Mouse (Mus musculus): Measurements from ENCODE around the gene Hnrnph1.

Gene Hnrnph1

DNA sequence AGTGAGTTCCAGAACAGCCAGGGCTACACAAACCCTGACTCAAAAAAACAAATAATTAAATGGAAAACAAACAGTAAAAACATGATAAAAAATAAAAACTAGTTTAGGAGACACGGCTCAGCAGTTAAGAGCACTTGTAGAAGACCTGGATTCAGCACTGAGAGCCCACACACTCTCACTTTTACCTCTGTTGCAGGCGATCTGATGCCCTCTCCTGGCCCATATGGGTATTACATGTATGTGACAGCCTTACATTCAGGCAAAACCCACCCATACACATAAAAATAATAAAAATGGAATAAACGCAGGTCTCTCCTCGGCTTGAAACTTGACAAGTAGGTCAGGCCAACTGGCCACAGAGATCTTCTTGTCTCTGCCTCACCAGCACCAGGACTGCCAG, 12.2 kb upstream of the Hnrnph1 start:
- CTCF ChIA-PET, result interaction anchor here in 2 of 4 experiments (0.6 to 1.7 kb wide), 5 partner anchors 10 to 405 kb away, joined by 3 to 4 read pairs (median 3); partner anchors contain the start of gene Cby3 (in 1 of the 2)
- POLR2A ChIA-PET, result interaction anchor here in 3 of 4 experiments (0.6 to 7.1 kb wide), 6 partner anchors 12 to 95 kb away, joined by 3 to 71 read pairs (median 6); partner anchors contain the start of genes Hnrnph1 (in 3 of the 3) and Maml1 (in 1 of the 3)

- ChIA-PET POLR2A (interaction anchor here in 3 of 4 experiments (0.6 to 2.2 kb wide), 4 partner anchors 11 to 251 kb away, joined by 4 to 7 read pairs (median 5); partner anchors contain the start of genes Hnrnph1 (in 1 of the 3), Mgat4b (in 1 of the 3) and Sqstm1 (in 1 of the 3)), CTCF (interaction anchor here (0.5 to 1.7 kb wide), 5 partner anchors 12 to 404 kb away, joined by 3 to 5 read pairs (median 3); no protein-coding TSS in a partner anchor)
These were observed 11.5 kb upstream of the Hnrnph1 start for GRCm38 (mm10) chr11:50365322-50365721.

GRCm38 (mm10) chr11:50367531-50367930, 9.3 kb upstream of the Hnrnph1 start:
- POLR2A ChIA-PET, result interaction anchor here in 3 of 4 experiments (0.6 to 2.5 kb wide), 7 partner anchors 10 to 1513 kb away, joined by 3 to 27 read pairs (median 9); partner anchors contain the start of gene Hnrnph1 (in 2 of the 3)
- CTCF ChIA-PET, result no interaction called here

DNA sequence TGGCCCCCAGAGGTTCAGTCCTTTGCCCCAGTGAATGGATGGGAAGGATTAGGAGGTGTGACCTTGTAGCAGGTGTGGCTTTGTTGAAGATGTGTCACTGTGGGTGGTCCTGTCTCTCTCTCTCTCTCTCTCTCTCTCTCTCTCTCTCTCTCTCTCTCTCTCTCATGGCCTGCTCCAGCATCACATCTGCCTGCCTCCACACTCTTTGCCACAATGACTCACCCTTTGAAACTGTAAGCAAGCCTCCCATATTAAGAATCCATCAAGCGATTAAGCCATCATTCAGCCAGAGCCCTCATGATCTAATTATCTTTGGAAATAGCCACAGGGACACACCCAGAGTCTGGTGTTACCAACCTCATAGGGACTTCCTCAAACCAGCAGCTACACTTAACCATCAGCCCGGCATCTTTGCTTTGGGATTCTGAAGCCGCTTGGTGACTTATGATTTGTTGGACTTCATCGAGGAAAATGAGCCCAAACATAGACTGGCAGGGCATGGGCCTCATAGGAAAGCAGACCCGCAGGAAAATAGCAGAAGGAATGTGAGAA, 7.4 kb upstream of the Hnrnph1 start:
- CTCF ChIA-PET, result interaction anchor here in 1 of 4 experiments (1.0 kb wide), 1 partner anchor 10 kb away, joined by 3 read pairs; no protein-coding TSS in a partner anchor
- POLR2A ChIA-PET, result interaction anchor here in 3 of 4 experiments (0.7 to 3.2 kb wide), 17 partner anchors 8 to 156 kb away, joined by 3 to 27 read pairs (median 6); partner anchors contain the start of genes Hnrnph1 (in 2 of the 3) and Maml1 (in 1 of the 3)

DNA sequence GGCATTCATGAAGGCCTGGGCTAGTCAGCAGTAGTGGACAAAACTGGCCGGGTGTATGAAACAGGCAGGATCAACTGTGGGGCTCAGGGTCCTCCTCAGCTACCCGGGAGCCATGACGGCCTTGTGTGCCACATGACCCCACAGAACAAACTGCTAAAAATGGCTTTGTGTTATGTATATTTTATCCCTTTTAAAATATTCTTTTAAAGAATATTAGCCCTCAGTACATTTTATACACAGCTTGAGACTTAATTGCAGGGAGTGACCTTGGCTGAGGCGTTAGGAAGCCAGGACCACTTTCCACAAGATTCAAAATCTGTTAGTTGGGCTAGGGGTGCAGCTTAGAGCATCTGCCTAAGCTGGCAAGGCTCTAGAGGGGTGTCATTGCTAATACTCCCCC, 5.8 kb upstream of the Hnrnph1 start:
- POLR2A ChIA-PET, result interaction anchor here (0.5 to 5.4 kb wide), 67 partner anchors 8 to 650 kb away, joined by 3 to 48 read pairs (median 4); partner anchors contain the start of genes Maml1 (in 3 of the 4), Mgat4b (in 2 of the 4), Sqstm1 (in 2 of the 4) and Canx (in 1 of the 4)
- CTCF ChIA-PET, result interaction anchor here (0.6 to 2.4 kb wide), 40 partner anchors 10 to 1353 kb away, joined by 3 to 15 read pairs (median 4); partner anchors contain the start of genes Ltc4s (in 1 of the 4), Maml1 (in 1 of the 4) and Phykpl (in 1 of the 4)

DNA sequence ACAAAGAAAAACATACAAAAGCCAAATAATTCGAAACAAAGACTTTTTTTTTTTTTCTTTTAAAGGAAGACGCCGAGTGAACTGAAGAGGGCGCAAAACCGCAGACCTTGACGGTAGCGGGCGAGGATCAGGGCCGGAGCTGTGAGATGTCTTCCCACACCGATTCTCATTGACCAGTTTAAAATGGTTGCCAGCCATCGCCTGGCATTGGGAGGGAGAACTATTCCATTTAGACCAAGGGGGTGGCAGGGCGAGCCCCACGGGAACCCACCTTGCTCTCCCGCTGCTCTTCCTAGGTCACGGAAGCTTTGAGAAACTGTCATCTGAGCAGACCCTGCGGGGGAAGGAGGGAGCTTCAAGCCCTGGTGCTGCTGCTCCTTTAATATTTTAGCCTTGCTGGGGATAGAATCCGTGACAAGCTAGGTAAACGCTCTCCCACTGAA, 5.4 kb upstream of the Hnrnph1 start:
- CTCF ChIA-PET, result interaction anchor here (0.6 to 2.4 kb wide), 41 partner anchors 11 to 1352 kb away, joined by 3 to 15 read pairs (median 4); partner anchors contain the start of genes Ltc4s (in 1 of the 4) and Maml1 (in 1 of the 4)
- POLR2A ChIA-PET, result interaction anchor here (0.6 to 5.4 kb wide), 68 partner anchors 9 to 1632 kb away, joined by 3 to 48 read pairs (median 4); partner anchors contain the start of genes Maml1 (in 3 of the 4), Mgat4b (in 2 of the 4), Sqstm1 (in 2 of the 4) and Canx (in 1 of the 4)

DNA sequence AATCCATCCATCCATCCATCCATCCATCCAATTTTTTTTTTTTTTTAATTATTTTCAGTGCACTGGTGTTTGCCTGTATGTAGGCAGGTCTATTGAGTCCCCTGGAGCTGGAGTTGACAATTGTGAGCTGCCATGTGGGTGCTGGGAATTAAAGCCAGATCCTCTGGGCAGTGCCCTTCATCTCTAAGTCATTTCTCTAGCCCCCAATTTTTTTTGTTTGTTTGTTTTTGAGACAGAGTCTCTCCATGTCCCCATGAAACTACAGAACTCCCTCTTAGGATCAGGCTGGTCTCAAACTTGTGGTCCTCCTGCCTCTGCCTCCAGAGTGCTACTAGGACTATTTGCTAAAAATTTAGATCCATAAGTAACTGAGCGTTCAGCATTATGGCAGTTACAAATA, 4.9 kb upstream of the Hnrnph1 start:
- POLR2A ChIA-PET, result interaction anchor here (0.6 to 5.4 kb wide), 62 partner anchors 8 to 1631 kb away, joined by 3 to 48 read pairs (median 5); partner anchors contain the start of genes Maml1 (in 2 of the 4), Mgat4b (in 2 of the 4), Sqstm1 (in 2 of the 4) and Mrnip (in 1 of the 4)
- CTCF ChIA-PET, result interaction anchor here (0.6 to 2.4 kb wide), 35 partner anchors 11 to 1352 kb away, joined by 3 to 15 read pairs (median 4); partner anchors contain the start of genes Ltc4s (in 1 of the 4) and Maml1 (in 1 of the 4)

DNA sequence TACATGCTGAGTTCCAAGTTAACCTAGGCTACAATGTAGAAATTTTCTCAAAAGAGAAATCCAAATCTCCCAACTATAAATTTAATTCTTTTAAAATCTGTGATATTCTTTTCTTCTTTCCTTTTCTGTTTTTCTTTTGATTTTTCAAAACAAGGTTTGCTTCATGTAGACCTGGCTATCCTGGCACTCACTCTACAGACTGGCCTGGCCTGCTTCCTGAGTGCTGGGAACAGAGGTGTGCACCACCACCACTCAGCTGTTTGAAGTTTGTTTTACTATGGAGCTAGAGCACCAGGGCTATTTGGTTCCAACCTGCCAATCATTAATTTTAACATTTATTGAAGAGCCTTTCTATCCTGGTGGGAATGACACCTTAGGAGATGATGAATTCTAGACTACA, 3.7 kb upstream of the Hnrnph1 start:
- ChIA-PET CTCF (interaction anchor here in 1 of 4 experiments (0.5 kb wide), 1 partner anchor 113 kb away, joined by 3 read pairs; no protein-coding TSS in a partner anchor), POLR2A (interaction anchor here in 3 of 4 experiments (0.6 to 5.4 kb wide), 12 partner anchors 9 to 1907 kb away, joined by 3 to 48 read pairs (median 6); no protein-coding TSS in a partner anchor)

DNA sequence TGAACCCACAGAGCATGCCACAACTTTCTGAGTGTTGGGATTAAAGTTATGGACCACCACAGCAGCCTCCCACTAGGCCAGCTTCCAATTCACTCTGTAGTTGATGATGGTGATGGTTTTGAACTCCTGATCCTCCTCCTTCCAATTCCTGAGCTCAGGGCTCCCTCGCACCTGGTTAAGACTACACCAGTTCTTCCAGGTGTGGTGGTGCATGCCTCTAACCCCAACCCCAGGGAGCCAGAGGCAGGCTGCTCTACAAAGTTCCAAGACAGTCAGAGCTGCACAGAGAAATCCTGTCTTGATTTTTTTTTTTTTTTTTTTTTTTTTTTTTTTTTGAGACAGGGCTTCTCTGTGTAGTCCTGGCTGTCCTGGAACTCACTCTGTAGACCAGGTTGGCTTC, 3.2 kb upstream of the Hnrnph1 start:
- CTCF ChIA-PET, result no interaction called here
- POLR2A ChIA-PET, result interaction anchor here in 2 of 4 experiments (0.6 to 5.4 kb wide), 8 partner anchors 8 to 107 kb away, joined by 3 to 48 read pairs (median 4); partner anchors contain the start of gene Canx (in 1 of the 2)

DNA sequence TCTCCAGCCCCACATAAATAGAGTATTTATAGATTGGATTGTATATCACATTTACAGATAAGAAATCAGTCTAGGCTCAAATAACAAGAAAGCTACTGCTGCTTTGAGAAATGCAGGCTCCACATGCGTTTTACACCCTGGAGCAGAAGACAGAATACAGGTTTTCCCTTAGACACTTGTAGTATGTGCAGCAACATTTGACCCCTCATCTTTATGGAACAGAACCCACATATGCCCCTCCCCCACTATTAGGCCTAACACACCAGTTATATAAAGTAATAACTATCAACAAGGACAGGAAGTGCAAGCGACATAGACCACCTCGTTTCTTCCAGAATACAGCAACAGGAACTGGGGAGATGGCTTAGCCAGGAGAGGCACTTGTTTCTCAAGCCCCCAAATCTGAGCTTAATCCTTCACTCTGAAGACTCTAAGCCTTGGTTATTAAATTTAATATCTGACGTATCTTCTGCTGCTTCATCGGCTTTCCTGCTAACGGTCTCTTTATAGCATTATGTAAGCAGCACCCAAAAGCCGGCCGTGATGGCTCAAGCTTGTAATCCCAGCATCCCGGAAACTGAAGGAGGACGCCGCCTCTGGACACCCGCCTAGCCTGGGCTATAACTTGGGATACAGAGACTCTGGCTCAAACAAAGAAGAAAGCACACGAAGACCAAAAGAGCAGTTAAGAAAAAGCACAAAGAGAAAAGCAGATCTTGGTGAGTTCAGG, 2.3 kb upstream of the Hnrnph1 start:
- CTCF ChIA-PET, result no interaction called here
- POLR2A ChIA-PET, result interaction anchor here in 2 of 4 experiments (0.7 to 5.4 kb wide), 10 partner anchors 8 to 199 kb away, joined by 3 to 48 read pairs (median 4); partner anchors contain the start of genes Canx (in 1 of the 2) and Mrnip (in 1 of the 2)

- POLR2A ChIA-PET, result interaction anchor here in 2 of 4 experiments (0.9 to 3.9 kb wide), 12 partner anchors 13 to 200 kb away, joined by 4 to 84 read pairs (median 27); partner anchors contain the start of genes Mgat4b (in 2 of the 2), Sqstm1 (in 2 of the 2), Maml1 (in 1 of the 2) and Mrnip (in 1 of the 2)
- CTCF ChIA-PET, result no interaction called here
These were observed 1.4 kb upstream of the Hnrnph1 start for GRCm38 (mm10) chr11:50375421-50375820.

DNA sequence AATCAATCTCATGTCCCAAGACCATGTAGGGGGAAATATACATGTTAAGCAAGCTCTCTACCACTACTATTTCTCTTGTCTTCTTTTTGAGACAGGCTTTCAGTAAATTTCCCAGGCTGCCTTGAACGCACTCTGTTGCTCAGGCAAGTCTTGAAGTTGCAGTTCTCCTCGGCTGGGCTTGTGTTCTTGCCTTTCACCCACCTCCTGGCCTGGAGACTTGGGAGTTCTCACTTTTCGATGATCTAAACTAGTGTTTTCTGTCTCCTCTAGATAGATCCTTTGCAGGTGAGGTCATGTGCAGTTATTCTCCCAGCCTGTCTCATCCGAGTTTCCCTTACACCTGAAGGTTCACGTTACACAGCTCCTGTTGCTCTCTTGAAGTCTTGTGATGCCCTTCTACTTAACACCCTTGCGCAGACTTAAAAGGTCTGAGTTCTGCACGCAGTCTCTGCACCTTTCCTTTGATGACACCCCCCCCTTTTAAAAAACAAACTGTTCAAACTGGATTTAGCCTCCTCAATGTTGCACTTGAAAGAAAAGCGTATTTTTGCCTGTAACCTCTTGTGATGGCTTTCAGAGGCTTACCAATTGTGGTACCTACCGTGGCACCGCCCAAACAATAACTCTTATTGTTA, 517 bp upstream of the Hnrnph1 start:
- CTCF ChIA-PET, result interaction anchor here in 2 of 4 experiments (1.3 to 1.4 kb wide), 2 partner anchors 16 to 215 kb away, joined by 4 to 7 read pairs; no protein-coding TSS in a partner anchor

GRCm38 (mm10) chr11:50377892-50378684, 1.3 kb downstream of the Hnrnph1 start:
- POLR2A ChIA-PET, result interaction anchor here (0.6 to 8.9 kb wide), 203 partner anchors 7 to 1606 kb away, joined by 3 to 244 read pairs (median 5); partner anchors contain the start of genes Maml1 (in 4 of the 4), Rufy1 (in 4 of the 4), Canx (in 3 of the 4) and Mgat4b (in 3 of the 4)
- CTCF ChIA-PET, result interaction anchor here (0.6 to 1.4 kb wide), 22 partner anchors 9 to 1503 kb away, joined by 3 to 10 read pairs (median 4); partner anchors contain the start of gene Cby3 (in 1 of the 4)

More for the DNA sequence above, 517 bp upstream of the Hnrnph1 start:
- POLR2A ChIA-PET, result interaction anchor here (0.7 to 8.9 kb wide), 64 partner anchors 7 to 577 kb away, joined by 3 to 244 read pairs (median 10); partner anchors contain the start of genes Canx (in 3 of the 4), Mrnip (in 3 of the 4), Cby3 (in 2 of the 4) and Maml1 (in 2 of the 4)

DNA sequence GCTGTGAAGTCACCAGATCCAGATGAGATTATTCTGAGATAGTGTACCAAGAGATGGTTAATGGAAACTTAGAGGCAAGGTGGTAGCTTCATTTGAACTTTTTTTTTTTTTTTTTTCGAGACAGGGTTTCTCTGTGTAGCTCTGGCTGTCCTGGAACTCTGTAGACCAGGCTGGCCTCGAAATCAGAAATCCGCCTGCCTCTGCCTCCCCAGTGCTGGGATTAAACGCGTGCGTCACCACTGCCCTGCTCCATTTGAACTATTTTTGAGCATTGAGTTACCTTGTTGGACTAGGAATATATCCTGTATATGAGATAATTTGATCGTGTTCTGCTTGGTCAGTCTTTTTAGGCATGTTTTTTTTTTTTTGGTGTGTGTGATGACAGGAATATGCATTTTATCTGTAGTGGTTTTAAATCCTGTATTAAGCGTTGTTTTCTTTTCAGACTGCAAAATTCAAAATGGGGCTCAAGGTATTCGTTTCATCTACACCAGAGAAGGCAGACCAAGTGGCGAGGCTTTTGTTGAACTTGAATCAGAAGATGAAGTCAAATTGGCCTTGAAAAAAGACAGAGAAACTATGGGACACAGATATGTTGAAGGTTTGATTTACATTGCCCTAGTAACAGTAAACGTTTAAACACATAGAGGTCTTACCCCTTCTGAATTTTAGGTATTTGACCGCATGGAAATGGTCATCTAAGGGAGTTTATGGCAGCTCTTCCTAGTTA, 2.4 kb downstream of the Hnrnph1 start:
- ChIA-PET POLR2A (interaction anchor here (0.6 to 8.9 kb wide), 44 partner anchors 7 to 533 kb away, joined by 3 to 244 read pairs (median 8); partner anchors contain the start of genes Canx (in 3 of the 4), Maml1 (in 2 of the 4), Mgat4b (in 2 of the 4) and Sqstm1 (in 2 of the 4)), CTCF (interaction anchor here (0.6 to 1.2 kb wide), 8 partner anchors 12 to 1501 kb away, joined by 3 to 8 read pairs (median 3); no protein-coding TSS in a partner anchor)

DNA sequence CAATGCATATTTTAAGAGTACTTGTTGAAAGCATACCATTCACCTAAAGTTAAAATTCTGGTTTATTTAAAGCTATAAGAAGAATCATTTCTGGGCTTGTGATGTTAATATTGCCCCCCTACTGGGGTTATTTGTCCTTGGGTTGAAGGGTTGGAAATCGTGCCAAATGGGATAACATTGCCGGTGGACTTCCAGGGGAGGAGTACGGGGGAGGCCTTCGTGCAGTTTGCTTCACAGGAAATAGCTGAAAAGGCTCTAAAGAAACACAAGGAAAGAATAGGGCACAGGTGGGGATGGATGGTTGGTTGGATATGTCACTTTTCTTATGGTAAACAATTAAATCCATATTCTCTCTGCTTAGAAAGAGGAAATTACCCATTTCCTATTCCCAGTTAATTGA, 4.5 kb downstream of the Hnrnph1 start:
- ChIA-PET POLR2A (interaction anchor here in 3 of 4 experiments (0.5 to 8.9 kb wide), 13 partner anchors 8 to 171 kb away, joined by 3 to 244 read pairs (median 11); partner anchors contain the start of genes Maml1 (in 2 of the 3), Canx (in 1 of the 3), Mgat4b (in 1 of the 3) and Sqstm1 (in 1 of the 3)), CTCF (no interaction called here)
